Mouse (Mus musculus) hindbrain, embryonic 11.5 days (tissue): ENCODE measurements at regions not wholly inside any gene's neighbourhood (a gene's known extent, or its start where the extent isn't known, plus 50 kb on each side); places are given as distances from the start of the nearest gene placed in this dataset.
A peak's percentile ranks its signal among the peaks of the same experiment; 100 is the strongest.

ENCODE experiments used
- ATAC-seq: fragments of 200-750 bp; cut with Nextera tagmentation; 2 replicates; pipeline ENCODE4 v1.8.0; 2017; ENCODE audit warnings: mild to moderate bottlenecking, moderate TSS enrichment, moderate library complexity; ENCODE audit not compliant: low FRiP score
- DNase-seq: peaks from one replicate; pipeline ENCODE4 v3.0.0-alpha.2; 2015; ENCODE audit warnings: low spot score
- H3K27ac ChIP-seq: fragments of 300-500 bp; sonication (generic); 2 replicates; pipeline ENCODE4 v1.5.1; 2014; ENCODE audit warnings: mild to moderate bottlenecking, low read depth, low read length
- H3K27me3 ChIP-seq: fragments of 300-500 bp; sonication (generic); 2 replicates; pipeline ENCODE4 v1.6.1; 2014; ENCODE audit warnings: mild to moderate bottlenecking, low read length, moderate library complexity, mixed read lengths; ENCODE audit not compliant: control insufficient read depth, insufficient read depth
- H3K36me3 ChIP-seq: fragments of 300-500 bp; sonication (generic); 2 replicates; pipeline ENCODE4 v1.6.1; 2014; ENCODE audit warnings: mild to moderate bottlenecking, low read length, moderate library complexity, mixed read lengths; ENCODE audit not compliant: control insufficient read depth, insufficient read depth
- H3K4me1 ChIP-seq: fragments of 300-500 bp; sonication (generic); replicated peaks from 2 replicates; pipeline ENCODE4 v1.6.1; 2014; ENCODE audit warnings: low read length, mixed read lengths; ENCODE audit not compliant: control insufficient read depth, insufficient read depth
- H3K4me2 ChIP-seq: fragments of 300-500 bp; sonication (generic); replicated peaks from 2 replicates; pipeline ENCODE4 v1.6.1; 2014; ENCODE audit warnings: mild to moderate bottlenecking, low read depth, low read length
- H3K4me3 ChIP-seq: fragments of 300-500 bp; sonication (generic); 2 replicates; pipeline ENCODE4 v1.5.1; 2014; ENCODE audit warnings: low read depth, low read length
- H3K9ac ChIP-seq: fragments of 300-500 bp; sonication (generic); 2 replicates; pipeline ENCODE4 v1.6.1; 2014; ENCODE audit warnings: low read depth, low read length
- H3K9me3 ChIP-seq: fragments of 300-500 bp; sonication (generic); 2 replicates; pipeline ENCODE4 v1.6.1; 2016; ENCODE audit warnings: low read length; ENCODE audit not compliant: control insufficient read depth
- WGBS: fragments of 180-500 bp; shearing (Covaris S2); extraction: QIAGEN DNeasy Blood & Tissue Kit; methylation state at CpG from one replicate; pipeline ENCODE4 v1.1.7; 2014; 5-methylcytosine and 5-hydroxymethylcytosine counted together

GRCm38 (mm10) chr2:103884926-103885325, 72.9 kb upstream of the Lmo2 start:
- no peak overlapping the region for H3K9ac ChIP-seq
- H3K4me2 ChIP-seq = no peak overlapping the region
- H3K4me3 ChIP-seq = no peak overlapping the region
- WGBS = 72% methylated on average over 10 of the region's 10 CpGs
- H3K27me3 ChIP-seq = no peaks in the 10 kb centered on the region
- no peaks in the 10 kb centered on the region for H3K36me3 ChIP-seq
- no peaks in the 10 kb centered on the region for H3K9me3 ChIP-seq
- no peak for DNase-seq
- ATAC-seq = no peak
- peaks cover 2% of the 10 kb centered on the region; the same call in 1 of the 2 replicates for H3K4me1 ChIP-seq
- H3K27ac ChIP-seq = no peak overlapping the region

- H3K27ac ChIP-seq = no peak overlapping the region
- no peak overlapping the region for H3K4me2 ChIP-seq
- no peaks in the 10 kb centered on the region for H3K9me3 ChIP-seq
- DNase-seq = no peak
- WGBS = 93% methylated on average over 7 of the region's 7 CpGs
- no peak overlapping the region for H3K9ac ChIP-seq
- no peaks in the 10 kb centered on the region for H3K36me3 ChIP-seq
- ATAC-seq = no peak
- H3K4me1 ChIP-seq = no peaks in the 10 kb centered on the region
- H3K27me3 ChIP-seq = no peaks in the 10 kb centered on the region
- no peak overlapping the region for H3K4me3 ChIP-seq
Measured at GRCm38 (mm10) chr2:103888023-103888422, 69.8 kb upstream of the Lmo2 start.

DNA sequence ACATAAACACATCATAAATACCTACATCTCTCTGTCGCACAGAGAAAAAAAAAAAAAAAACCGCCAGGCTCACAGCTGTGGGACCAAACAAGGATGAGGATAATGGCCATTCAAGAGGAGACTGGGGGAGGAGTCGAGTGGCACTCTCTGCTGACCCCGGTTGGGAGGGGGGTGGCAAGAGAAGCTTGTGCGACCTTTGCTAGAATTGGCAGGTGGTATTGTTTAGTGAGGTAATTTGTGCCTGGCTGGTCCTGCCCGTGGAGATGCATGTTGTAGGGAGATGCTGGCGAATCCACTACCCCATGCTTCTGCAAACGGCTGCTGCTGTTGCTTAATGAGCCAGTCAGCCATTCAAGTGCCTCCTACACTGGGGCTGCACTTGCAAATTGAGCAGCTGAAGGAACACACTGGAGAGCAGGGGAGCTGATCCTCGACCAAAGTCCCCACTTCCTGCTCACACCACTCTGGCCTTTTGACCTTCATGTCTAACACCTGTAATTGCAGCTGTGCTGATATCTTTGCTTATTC, 66.5 kb upstream of the Lmo2 start:
- Histone ChIP-seq H3K36me3 (no peaks in the 10 kb centered on the region), H3K9me3 (no peaks in the 10 kb centered on the region), H3K27ac (no peak overlapping the region; the same call in 1 of the 2 replicates), H3K9ac (no peak overlapping the region), H3K4me3 (no peak overlapping the region), H3K4me1 (no peaks in the 10 kb centered on the region), H3K27me3 (no peaks in the 10 kb centered on the region), H3K4me2 (no peak overlapping the region)
- ATAC-seq (peak; percentile 75), DNase-seq (peak; percentile 51)
- WGBS = 2% methylated on average over 9 of the region's 9 CpGs

- ATAC-seq = no peak
- no peaks in the 10 kb centered on the region for H3K36me3 ChIP-seq
- DNase-seq = no peak
- H3K4me1 ChIP-seq = no peaks in the 10 kb centered on the region
- no peak overlapping the region for H3K4me2 ChIP-seq
- no peak overlapping the region for H3K27ac ChIP-seq
- H3K9ac ChIP-seq = no peak overlapping the region
- H3K27me3 ChIP-seq = no peaks in the 10 kb centered on the region
- no peaks in the 10 kb centered on the region for H3K9me3 ChIP-seq
- H3K4me3 ChIP-seq = no peak overlapping the region
- WGBS = 95% methylated on average over 2 of the region's 2 CpGs
Measured at GRCm38 (mm10) chr2:103893159-103893740, 64.5 kb upstream of the Lmo2 start.

DNA sequence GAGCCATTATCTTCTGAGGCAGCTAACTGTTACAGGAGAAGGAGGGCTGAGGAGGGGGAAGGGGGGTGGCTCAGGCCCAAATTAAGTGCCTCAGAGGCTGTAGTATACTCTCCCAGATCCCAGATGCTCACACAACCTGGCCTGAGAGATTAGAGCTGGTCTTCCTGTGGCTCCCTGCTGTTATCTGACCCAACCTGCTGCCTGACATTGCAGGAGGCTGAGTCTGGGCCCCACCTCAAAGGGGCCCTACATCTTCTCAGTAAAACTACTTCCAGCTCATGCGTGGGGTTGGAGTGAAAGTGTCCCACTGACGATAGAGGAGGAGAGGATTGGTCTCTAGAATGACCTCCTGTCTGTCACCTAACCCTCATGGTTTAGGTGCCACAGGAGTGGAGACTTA, 64.0 kb upstream of the Lmo2 start:
- Histone ChIP-seq H3K9ac (no peak overlapping the region), H3K4me2 (no peak overlapping the region), H3K27ac (no peak overlapping the region), H3K36me3 (no peaks in the 10 kb centered on the region), H3K9me3 (no peaks in the 10 kb centered on the region), H3K27me3 (no peaks in the 10 kb centered on the region), H3K4me1 (no peaks in the 10 kb centered on the region), H3K4me3 (no peak overlapping the region)
- ATAC-seq (peak; percentile 20; the same call in 1 of the 2 replicates), DNase-seq (no peak)
- WGBS = 40% methylated on average over 2 of the region's 2 CpGs

DNA sequence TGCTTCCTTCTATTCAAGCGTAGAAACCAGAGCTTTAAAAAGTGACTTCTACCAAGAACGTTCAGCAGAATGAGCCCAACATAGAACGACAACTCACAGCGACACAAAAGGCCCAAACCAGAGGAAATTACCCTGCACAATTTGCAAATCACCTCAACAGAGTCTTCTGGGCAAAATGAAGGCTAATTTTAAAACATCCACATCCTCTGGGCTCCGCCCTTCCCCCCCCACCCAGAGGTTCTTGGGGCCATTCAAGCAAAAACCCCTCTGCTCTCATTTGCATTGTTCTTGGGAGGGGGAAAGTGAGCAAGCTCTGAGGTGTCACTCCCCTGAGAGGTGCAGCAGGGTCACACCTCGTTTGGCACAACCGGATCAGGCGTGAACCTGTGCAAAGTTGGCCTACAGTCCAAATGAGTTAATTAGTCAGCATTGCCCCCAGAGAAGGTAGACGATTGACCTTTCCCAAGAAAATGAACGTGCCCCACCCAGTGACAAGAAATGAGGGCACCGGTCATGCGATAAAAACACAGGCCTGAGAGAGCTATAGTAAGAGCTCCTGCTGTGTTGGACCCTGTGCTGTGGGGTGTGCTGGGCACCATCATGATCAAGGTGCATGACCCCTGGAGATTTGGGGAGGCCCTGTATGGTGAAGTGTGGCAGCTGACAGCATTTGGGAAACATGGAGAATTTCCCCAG, 62.7 kb upstream of the Lmo2 start:
- ATAC-seq (no peak), DNase-seq (no peak)
- no peaks in the 10 kb centered on the region for H3K27me3 ChIP-seq
- H3K27ac ChIP-seq = no peak overlapping the region
- H3K9me3 ChIP-seq = no peaks in the 10 kb centered on the region
- no peak overlapping the region for H3K4me2 ChIP-seq
- 64% methylated on average over 12 of the region's 12 CpGs for WGBS
- no peaks in the 10 kb centered on the region for H3K36me3 ChIP-seq
- H3K4me3 ChIP-seq = no peak overlapping the region
- H3K9ac ChIP-seq = no peak overlapping the region
- H3K4me1 ChIP-seq = no peaks in the 10 kb centered on the region

DNA sequence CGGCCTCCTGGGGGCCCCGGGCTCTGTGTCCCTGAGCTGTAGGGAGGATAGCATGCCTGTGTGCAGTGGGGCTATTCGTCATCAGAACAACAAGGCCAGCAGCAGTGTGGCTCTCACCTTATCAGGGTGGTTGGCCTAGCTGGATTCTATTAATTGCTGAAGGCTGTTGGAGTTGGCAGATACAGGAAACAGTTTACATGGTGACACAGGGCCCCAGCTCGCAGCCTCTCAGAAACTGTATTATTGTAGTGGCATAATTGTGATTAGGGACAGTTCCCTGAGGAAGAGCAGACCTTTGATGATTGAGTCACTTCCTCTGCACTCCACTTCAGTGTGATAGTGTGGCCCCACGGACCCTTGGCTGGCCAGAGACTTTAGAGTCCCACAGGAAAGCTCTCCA, 61.6 kb upstream of the Lmo2 start:
- H3K9ac ChIP-seq = no peak overlapping the region
- no peaks in the 10 kb centered on the region for H3K9me3 ChIP-seq
- H3K4me2 ChIP-seq = no peak overlapping the region
- H3K4me3 ChIP-seq = no peak overlapping the region
- no peaks in the 10 kb centered on the region for H3K27me3 ChIP-seq
- ATAC-seq (no peak), DNase-seq (no peak)
- no peaks in the 10 kb centered on the region for H3K36me3 ChIP-seq
- no peaks in the 10 kb centered on the region for H3K4me1 ChIP-seq
- H3K27ac ChIP-seq = no peak overlapping the region
- WGBS = 61% methylated on average over 5 of the region's 5 CpGs

DNA sequence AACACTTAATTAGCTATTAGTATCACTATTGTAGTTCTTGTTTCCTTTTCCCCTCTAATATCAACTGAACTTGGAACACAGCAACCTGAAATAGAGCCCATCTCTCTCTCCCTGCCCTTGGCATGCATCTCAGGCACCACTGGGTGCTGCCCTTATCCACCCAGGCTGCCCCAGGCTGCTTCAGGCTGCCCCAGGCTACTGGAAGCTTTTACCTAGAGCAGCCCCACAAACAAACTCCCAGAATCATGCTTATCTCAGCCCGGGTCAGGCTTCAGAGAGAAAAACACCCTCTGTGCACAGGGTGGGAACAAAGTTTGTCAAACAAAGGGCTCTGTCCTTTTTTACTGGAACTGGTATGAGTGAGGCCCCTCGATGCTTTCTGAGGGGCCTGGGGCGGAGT, 61.0 kb upstream of the Lmo2 start:
- ATAC-seq (no peak), DNase-seq (no peak)
- no peaks in the 10 kb centered on the region for H3K4me1 ChIP-seq
- H3K4me3 ChIP-seq = no peak overlapping the region
- H3K4me2 ChIP-seq = no peak overlapping the region
- H3K9ac ChIP-seq = no peak overlapping the region
- H3K27ac ChIP-seq = no peak overlapping the region
- no peaks in the 10 kb centered on the region for H3K27me3 ChIP-seq
- 55% methylated on average over 3 of the region's 3 CpGs for WGBS
- H3K9me3 ChIP-seq = no peaks in the 10 kb centered on the region
- H3K36me3 ChIP-seq = no peaks in the 10 kb centered on the region

DNA sequence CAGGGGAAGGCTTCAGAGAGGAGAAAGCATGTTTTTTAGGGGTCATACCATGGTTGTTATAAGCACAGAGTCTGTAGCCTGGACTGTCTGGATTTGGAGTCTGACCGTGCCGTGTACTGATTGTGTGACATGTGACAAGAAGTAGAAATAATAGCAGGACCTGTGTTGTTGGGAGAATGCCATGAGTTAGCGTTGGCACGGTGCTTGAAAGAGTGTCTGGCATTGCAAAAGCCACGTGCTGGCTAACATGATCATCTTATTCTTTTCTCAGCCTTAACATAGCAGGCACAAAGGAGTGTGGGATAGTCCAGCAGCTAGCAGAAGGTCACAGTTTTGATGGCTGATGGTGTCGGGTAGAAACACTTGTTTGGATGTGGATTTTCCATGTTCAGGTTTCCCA, 58.1 kb upstream of the Lmo2 start:
- Histone ChIP-seq H3K27ac (no peak overlapping the region), H3K9me3 (no peaks in the 10 kb centered on the region), H3K9ac (no peak overlapping the region), H3K4me1 (no peaks in the 10 kb centered on the region), H3K4me2 (no peak overlapping the region), H3K36me3 (no peaks in the 10 kb centered on the region), H3K4me3 (no peak overlapping the region), H3K27me3 (no peaks in the 10 kb centered on the region)
- no peak for DNase-seq
- WGBS = 92% methylated on average over 6 of the region's 6 CpGs
- no peak for ATAC-seq
